Mouse (Mus musculus): ENCODE measurements around the gene Cep131. TPM values are rescaled to one million over a fixed set of nuclear protein-coding genes. Genes with fewer than 3 reads are reported as not detected.

Gene Cep131
- total RNA-seq, 2 experiments from 2014 or later = 14.9 to 23.8 TPM

- ATAC-seq (replicated peaks; ENCODE audit: poor library complexity, severe bottlenecking) = no peak
These were observed 30.5 kb downstream of the Cep131 start for GRCm38 (mm10) chr11:120055953-120056732.

DNA sequence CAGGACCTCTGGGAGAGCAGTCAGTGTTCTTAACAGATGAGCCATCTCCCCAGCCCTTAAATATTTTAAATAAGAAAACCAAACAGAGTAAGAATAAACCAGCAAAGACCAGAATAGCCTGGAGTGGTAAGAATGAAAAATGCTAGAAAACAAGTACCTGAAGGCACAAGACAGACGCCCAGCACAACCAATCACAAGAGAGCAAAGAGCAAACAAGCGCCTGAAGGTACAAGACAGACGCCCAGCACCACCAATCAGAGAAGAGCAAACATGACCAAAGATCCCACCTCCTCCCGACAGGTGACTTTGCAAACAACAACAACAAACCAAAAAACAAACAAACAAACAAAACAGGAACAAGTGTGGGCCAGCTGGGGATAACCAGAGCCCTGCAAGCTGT lies 32.8 kb downstream of the Cep131 start:
- ATAC-seq (replicated peaks; ENCODE audit: poor library complexity, severe bottlenecking) = no peak

- ATAC-seq (replicated peaks; ENCODE audit: poor library complexity, severe bottlenecking) = no peak
These were observed 34.4 kb downstream of the Cep131 start for GRCm38 (mm10) chr11:120052274-120052673.

DNA sequence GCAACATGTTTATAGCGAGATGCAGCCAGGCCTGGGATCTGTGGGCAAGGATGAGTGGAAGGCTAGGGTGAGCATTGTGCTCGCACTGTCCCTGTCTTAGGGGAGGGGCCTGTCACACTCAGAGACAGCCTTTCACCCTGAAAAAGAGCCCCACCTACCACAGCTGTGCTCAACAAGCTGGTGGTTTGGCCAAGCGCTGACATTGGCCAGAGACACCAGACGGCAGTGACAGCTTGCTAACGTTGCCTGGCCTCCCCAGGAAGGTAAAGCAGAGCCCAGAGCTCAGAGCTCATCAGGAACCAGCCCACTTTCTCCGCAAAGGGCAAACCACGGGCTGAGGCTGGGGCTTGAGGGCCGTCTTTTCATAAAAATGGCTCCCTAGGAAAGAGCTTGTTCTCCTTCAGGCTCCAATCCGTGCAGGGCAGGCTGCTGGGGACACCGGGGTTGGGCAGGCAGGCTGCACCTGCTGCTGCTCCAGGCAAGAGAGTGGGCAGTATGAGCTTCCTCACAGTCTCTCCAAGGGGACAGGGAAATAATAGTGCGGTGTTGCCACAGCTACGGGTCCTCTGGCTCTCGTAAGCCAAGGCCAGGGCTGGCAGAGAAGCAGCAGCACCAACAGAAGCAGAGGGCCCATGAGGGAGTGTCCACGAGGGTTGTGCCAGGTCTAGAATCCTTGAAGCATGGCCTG lies 35.4 kb downstream of the Cep131 start:
- peak; percentile 38 for ATAC-seq (replicated peaks; ENCODE audit: poor library complexity, severe bottlenecking)

GRCm38 (mm10) chr11:120049067-120049466 lies 37.6 kb downstream of the Cep131 start:
- ATAC-seq (replicated peaks; ENCODE audit: poor library complexity, severe bottlenecking) = no peak

GRCm38 (mm10) chr11:120048252-120048556 lies 38.4 kb downstream of the Cep131 start:
- peak; percentile 55 for ATAC-seq (replicated peaks; ENCODE audit: poor library complexity, severe bottlenecking)

DNA sequence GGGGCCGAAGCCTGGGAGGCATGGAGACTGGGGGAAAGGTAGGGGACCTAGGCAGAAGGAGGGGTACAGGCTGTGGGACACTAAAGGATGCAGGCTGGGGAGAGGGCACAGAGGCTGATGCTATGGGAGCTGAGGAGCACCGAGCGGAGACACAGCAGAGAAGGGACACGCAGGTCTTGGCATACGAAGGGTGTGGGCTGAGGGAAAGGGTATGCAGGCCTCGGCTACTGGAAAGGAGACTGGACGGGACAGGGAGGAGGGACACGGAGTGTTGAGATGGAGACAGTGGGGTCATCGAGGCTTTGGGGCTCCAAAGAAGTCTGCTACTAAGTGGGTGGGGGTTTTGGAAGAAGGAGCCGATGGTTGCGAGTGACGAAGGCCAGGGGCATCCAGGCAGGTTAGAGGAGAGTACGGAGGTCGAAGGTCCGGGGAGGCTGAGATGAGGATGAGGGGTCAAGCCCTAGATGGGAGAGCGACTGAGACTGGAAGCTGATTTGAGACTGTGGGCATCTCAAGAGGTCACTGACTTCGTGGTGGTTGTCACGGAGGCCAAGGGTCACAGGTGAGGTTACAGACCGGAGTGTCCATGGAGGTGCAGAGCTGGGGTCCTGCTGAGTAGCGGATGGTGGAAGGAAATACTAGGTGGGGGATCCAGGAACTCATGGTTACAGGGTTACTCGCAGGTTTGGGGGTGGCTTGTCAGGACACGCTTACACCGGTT lies 38.9 kb downstream of the Cep131 start:
- no peak for ATAC-seq (replicated peaks; ENCODE audit: poor library complexity, severe bottlenecking)

- ATAC-seq (replicated peaks; ENCODE audit: poor library complexity, severe bottlenecking) = no peak
These were observed 40.0 kb downstream of the Cep131 start, which contains the start of gene Aatk for GRCm38 (mm10) chr11:120046553-120047191. Aatk (minus strand) TSS chr11:120047167.

GRCm38 (mm10) chr11:120045839-120046552 lies 40.6 kb downstream of the Cep131 start:
- ATAC-seq (replicated peaks; ENCODE audit: poor library complexity, severe bottlenecking) = no peak

- ATAC-seq (replicated peaks; ENCODE audit: poor library complexity, severe bottlenecking) = no peak
These were observed 41.3 kb downstream of the Cep131 start for GRCm38 (mm10) chr11:120045341-120045740.

DNA sequence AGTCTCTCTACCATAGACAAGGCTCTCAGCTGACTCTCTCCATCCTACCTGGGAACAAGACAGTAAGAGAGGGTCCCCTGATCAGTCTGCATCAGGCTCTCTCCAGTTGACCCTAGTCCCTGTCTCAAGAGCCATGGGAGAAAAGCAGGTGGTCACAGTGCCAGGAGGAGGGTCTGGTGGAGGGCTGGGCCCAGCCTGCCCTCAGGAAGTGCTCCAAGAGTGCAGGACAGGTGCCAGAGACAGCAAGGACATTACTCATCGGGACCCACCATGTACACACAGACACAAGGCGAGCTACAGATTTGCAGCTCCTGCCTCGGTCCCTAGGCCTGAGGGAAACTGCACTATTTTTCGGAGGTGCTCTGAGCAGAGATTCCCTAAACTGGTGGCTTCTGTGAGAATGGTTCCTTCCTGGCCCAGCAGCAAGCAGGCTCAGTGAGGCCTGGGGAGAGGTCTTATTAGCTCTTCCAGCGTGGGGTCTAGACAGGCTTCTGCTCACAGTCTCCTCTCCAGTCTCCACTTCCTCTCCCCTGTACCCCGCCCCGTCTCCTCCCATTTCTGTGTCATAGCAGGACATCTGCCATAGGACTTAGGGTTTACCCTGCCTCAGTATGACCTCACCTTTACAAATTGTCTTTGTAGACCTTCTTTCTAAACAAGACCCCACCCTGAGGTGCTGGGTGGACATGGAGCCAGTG lies 44.3 kb downstream of the Cep131 start:
- ATAC-seq (replicated peaks; ENCODE audit: poor library complexity, severe bottlenecking) = peak; percentile 34

DNA sequence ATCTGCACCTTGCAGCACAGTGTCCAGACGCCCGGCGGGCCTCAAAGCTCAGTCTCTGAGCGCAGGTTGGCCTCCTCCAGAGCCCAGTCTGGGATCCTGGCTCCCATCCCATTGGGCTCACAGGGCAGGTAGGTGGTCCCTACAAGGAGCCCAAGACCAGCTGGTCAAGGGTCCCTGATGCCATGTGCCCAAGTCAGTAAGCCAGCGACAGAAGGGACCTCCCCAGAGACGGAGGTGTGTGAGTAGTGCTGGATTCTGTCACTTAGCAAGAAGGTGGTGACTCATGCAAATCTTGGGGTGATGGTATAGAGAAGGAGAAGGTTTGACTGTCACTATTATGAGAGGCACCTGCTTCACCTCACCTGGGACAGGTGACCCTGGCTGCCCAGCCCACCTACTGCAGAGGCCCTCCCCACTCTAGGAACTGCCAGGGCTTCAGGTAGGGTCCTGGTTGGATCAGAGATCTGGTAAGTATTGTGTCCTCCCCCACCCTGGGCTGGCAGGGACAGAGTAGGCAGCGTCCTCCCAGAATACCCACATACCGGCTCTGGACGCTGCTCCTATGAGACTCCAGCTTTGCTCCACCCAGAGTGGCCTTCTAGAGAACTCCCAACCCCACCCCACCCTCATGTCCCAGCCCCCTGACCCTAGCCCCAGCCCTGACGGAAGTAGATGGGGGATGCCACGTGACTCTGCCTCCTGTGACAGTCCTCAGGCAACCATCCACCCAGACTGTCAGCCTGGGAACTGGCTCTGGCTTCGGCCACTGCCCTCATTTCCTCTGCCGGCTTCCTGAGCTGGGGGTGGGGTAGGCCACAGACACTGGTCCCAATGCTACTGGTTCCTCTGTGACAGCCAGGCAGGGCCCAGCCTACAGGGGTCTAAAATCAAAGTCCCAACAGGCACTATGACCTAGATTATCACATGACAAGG lies 45.2 kb downstream of the Cep131 start:
- peak; percentile 73 for ATAC-seq (replicated peaks; ENCODE audit: poor library complexity, severe bottlenecking)

- peak; percentile 54 for ATAC-seq (replicated peaks; ENCODE audit: poor library complexity, severe bottlenecking)
These were observed 46.2 kb downstream of the Cep131 start for GRCm38 (mm10) chr11:120040440-120040839.

GRCm38 (mm10) chr11:120039581-120039980 lies 47.0 kb downstream of the Cep131 start:
- ATAC-seq (replicated peaks; ENCODE audit: poor library complexity, severe bottlenecking) = peak; percentile 13

GRCm38 (mm10) chr11:120034762-120035161 lies 51.9 kb downstream of the Cep131 start:
- peak; percentile 83 for ATAC-seq (replicated peaks; ENCODE audit: poor library complexity, severe bottlenecking)

GRCm38 (mm10) chr11:120034306-120034705 lies 52.3 kb downstream of the Cep131 start:
- 0 out of 2 replicates have a peak, but pooled peaks have one; percentile 24 for ATAC-seq (replicated peaks; ENCODE audit: poor library complexity, severe bottlenecking)

DNA sequence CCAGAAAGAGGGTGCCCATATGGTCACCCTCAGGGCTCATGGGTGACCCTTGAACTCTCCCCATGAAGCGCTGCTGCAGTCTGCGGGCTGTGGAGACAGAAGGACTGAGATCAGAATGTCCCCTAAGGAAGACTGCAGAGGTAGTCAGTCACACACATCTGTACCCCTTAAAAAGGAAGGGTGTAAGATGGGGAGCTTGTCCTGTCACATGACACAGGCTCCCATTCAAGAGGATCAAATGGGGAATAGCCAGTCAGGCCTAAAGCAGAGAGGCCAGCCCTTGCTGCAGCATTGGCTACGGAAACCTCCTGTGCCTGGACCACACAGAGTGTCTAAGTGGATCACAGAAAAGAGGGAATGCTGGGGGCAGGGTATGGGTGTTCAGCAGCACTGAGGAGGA lies 53.2 kb downstream of the Cep131 start:
- no peak for ATAC-seq (replicated peaks; ENCODE audit: poor library complexity, severe bottlenecking)

DNA sequence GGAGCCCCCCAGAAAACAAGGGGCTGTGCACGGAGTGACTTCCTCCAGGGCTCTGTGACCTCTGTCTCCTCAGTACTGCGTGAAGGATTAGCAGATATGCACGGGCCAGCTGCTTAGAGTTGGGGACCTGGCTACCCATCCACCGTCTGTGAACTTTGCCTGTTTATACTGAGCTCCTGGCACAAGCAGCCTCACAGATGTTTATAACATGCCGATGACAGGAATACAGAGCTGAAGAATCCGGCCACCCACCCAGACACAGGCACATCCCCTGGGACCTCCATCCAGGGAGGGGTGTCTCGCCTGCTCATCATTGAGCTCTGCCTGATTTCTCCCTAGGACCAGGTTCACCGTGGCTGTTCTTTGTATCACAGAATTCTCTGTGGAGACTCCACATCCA lies 54.6 kb downstream of the Cep131 start:
- no peak for ATAC-seq (replicated peaks; ENCODE audit: poor library complexity, severe bottlenecking)
